Mouse (Mus musculus) lung, postnatal 0 days (tissue): Measurements from ENCODE around the gene Pde10a. TPM values are rescaled to one million over a fixed set of nuclear protein-coding genes. Genes with fewer than 3 reads are reported as not detected.

Experiments
- ATAC-seq: fragments of 200-750 bp; cut with Nextera tagmentation; 2 replicates; pipeline ENCODE4 v1.8.0; 2017; ENCODE audit warnings: moderate library complexity
- DNase-seq: peaks from one replicate; pipeline ENCODE4 v3.0.0-alpha.2; 2016; ENCODE audit warnings: low spot score
- H3K27ac ChIP-seq: fragments of 300-500 bp; sonication (generic); 2 replicates; pipeline ENCODE4 v1.5.1; 2014; ENCODE audit warnings: antibody characterized with exemption, mild to moderate bottlenecking, low read length, mixed read lengths
- H3K27me3 ChIP-seq: fragments of 300-500 bp; sonication (generic); replicated peaks from 2 replicates; pipeline ENCODE4 v1.6.1; 2014; ENCODE audit warnings: low read length, mixed read lengths; ENCODE audit not compliant: insufficient read depth
- H3K36me3 ChIP-seq: fragments of 300-500 bp; sonication (generic); 2 replicates; pipeline ENCODE4 v1.6.1; 2014; ENCODE audit warnings: low read length, mixed read lengths; ENCODE audit not compliant: insufficient read depth
- H3K4me1 ChIP-seq: fragments of 300-500 bp; sonication (generic); 2 replicates; pipeline ENCODE4 v1.6.1; 2014; ENCODE audit warnings: antibody characterized with exemption, low read depth, low read length, mixed read lengths; ENCODE audit not compliant: insufficient read depth
- H3K4me2 ChIP-seq: fragments of 300-500 bp; sonication (generic); replicated peaks from 2 replicates; pipeline ENCODE4 v1.6.1; 2014; ENCODE audit warnings: low read depth, mild to moderate bottlenecking, low read length, moderate library complexity, mixed read lengths
- H3K4me3 ChIP-seq: fragments of 300-500 bp; sonication (generic); 2 replicates; pipeline ENCODE4 v1.5.1; 2014; ENCODE audit warnings: low read depth, low read length
- H3K9ac ChIP-seq: fragments of 300-500 bp; sonication (generic); replicated peaks from 2 replicates; pipeline ENCODE4 v1.6.1; 2014; ENCODE audit warnings: low read depth, mild to moderate bottlenecking
- H3K9me3 ChIP-seq: fragments of 300-500 bp; sonication (generic); 2 replicates; pipeline ENCODE4 v1.6.1; 2016; ENCODE audit warnings: low read length, mixed read lengths
- CTCF ChIP-seq: IDR thresholded peaks from 2 replicates; pipeline ENCODE4 v1.5.1; 2016; ENCODE audit warnings: antibody characterized with exemption, mild to moderate bottlenecking
- EP300 ChIP-seq: IDR thresholded peaks from 2 replicates; pipeline ENCODE4 v1.6.1; 2016; ENCODE audit warnings: antibody characterized with exemption, mild to moderate bottlenecking, control low read depth
- WGBS: fragments of 180-500 bp; shearing (Covaris S2); extraction: QIAGEN DNeasy Blood & Tissue Kit; methylation state at CpG from one replicate; pipeline ENCODE4 v1.1.7; 2014; 5-methylcytosine and 5-hydroxymethylcytosine counted together
- polyA plus RNA-seq: library from polyadenylated mRNA; unstranded; fragments of >200 nt; fragmentation: Nextera tagmentation; extraction: Ambion mirVana; gene quantifications from 2 replicates; pipeline ENCODE4 v1.2.1, GENCODE M21; 2015

Gene Pde10a
- 0.86 and 0.89 TPM in 2 replicates for polyA plus RNA-seq

DNA sequence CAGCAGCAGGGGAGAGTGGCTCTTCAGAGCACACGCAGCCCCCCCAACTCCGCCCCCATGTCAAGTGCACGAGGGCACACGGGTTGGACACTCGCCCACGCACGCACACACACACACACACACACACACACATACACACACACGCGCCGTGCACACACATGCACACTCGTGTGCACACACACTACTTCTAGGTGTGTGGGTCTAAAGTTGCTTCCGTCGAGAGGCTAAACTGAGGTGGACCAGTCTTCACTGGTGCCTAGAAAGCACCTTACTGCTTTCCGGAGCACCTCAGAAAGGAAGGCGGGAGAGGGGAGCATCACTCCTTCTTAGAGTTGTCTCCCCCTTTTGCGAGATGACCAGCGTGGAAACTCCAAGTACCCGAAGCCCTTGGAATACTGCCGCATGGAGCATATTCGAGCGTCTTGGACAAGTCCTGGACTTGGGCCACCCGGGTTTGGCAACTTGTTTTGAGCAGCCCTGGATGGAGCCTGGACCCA, at the start of gene Pde10a:
TSS of gene Pde10a (plus strand) at position 148 of the 497 bp plus-strand sequence.
- H3K9ac ChIP-seq: 0 out of 2 replicates have a peak within 1 kb of the TSS, but pooled peaks have one; percentile 26
- 3% methylated on average over 21 of the region's 22 CpGs for WGBS
- ATAC-seq: peak; percentile 9; the same call in 1 of the 2 replicates
- H3K9me3 ChIP-seq: no peaks in the 10 kb centered on the region
- H3K27ac ChIP-seq: no peak within 1 kb of the TSS
- no peak for TF ChIP-seq EP300
- TF ChIP-seq CTCF: no peak
- H3K4me3 ChIP-seq: peak within 1 kb of the TSS; percentile 33
- peaks cover 24% of the 10 kb centered on the region for H3K27me3 ChIP-seq
- no peaks in the 10 kb centered on the region for H3K36me3 ChIP-seq
- H3K4me2 ChIP-seq: peak within 1 kb of the TSS; percentile 73
- no peak for DNase-seq
- H3K4me1 ChIP-seq: peaks cover 9% of the 10 kb centered on the region; the same call in 1 of the 2 replicates

DNA sequence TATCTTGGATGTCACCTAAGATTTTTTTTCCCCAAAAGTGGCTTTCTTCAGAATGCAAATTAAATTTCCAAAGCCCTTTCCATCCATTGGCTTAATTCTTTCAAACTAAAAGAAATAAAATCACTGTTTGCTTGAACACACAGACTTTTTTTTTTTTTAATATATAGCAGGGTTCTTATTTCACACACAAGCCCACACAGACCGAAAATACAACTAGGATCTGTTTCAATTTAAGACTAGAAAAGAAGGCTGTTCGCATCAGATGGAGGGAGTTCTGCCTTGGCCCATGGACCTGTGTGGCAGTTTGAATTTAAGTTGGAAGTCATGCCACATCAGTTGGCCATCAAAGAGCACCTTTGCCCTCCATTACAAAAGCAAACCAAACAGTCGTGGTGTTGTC, 46.6 kb upstream of the Pde10a start:
- no peak for ATAC-seq
- no peak for DNase-seq
- TF ChIP-seq EP300: no peak
- no peak for TF ChIP-seq CTCF
- 72% methylated on average over 3 of the region's 3 CpGs for WGBS
- no peak overlapping the region for H3K9ac ChIP-seq
- H3K9me3 ChIP-seq: no peaks in the 10 kb centered on the region
- no peak overlapping the region for H3K27ac ChIP-seq
- H3K27me3 ChIP-seq: no peaks in the 10 kb centered on the region
- no peaks in the 10 kb centered on the region for H3K4me1 ChIP-seq
- H3K36me3 ChIP-seq: no peaks in the 10 kb centered on the region
- no peak overlapping the region for H3K4me2 ChIP-seq
- no peak overlapping the region for H3K4me3 ChIP-seq

DNA sequence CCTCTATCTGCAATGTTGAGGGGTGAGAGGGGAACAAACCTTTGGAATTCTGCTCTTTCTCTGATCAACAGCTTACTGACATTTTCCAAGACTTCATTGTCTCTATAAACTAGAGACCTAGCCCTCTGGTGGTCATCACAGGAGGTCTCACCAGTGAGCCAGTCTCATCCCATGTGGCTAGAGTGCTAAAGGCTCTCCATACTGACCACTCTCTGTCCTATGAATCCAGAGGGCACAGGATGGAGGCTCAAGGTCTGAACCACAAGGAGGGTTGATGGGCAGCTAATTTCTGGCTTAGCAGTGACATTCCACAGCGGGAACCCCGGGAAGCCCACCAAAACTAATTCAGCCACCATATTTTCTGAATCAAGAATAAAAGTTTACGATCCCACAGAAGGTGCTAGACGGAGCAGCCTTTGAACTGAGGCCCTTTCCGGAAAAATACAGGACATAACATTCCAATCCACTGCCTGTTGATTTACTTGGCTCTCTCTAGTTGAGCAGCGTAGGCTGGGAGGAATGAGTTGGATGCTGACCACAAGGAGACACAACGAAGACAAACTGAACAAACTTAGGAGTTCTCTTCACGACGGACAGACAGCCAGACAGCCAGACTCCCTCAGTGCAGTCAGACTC, 45.6 kb upstream of the Pde10a start:
- ATAC-seq (no peak), DNase-seq (no peak)
- Histone ChIP-seq H3K27me3 (no peaks in the 10 kb centered on the region), H3K4me2 (no peak overlapping the region), H3K9ac (no peak overlapping the region), H3K4me3 (no peak overlapping the region), H3K4me1 (no peaks in the 10 kb centered on the region), H3K9me3 (no peaks in the 10 kb centered on the region), H3K36me3 (no peaks in the 10 kb centered on the region), H3K27ac (no peak overlapping the region)
- TF ChIP-seq CTCF (no peak), EP300 (no peak)
- WGBS: 77% methylated on average over 9 of the region's 9 CpGs

DNA sequence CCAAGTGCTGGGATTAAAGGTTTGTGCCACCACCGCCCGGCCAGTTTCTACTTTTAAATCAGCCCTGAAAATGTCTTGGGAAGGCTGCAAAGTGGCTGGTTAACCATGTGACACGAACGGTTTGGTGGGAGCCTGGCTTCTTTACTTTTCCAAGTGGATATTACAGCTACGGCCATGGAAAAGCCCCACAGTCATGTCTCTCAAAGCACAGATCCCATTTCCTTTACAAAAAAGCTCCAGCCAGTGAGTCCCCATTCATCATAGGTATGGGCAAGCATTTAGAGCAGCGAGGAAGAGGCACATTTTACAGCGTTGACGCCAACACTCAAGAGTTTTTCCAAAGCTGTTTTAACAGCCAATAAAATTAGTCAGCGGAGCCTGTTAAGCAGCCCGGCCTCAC, 43.4 kb upstream of the Pde10a start:
- Histone ChIP-seq H3K4me1 (no peaks in the 10 kb centered on the region), H3K27ac (no peak overlapping the region), H3K27me3 (no peaks in the 10 kb centered on the region), H3K4me3 (no peak overlapping the region), H3K4me2 (no peak overlapping the region), H3K9me3 (no peaks in the 10 kb centered on the region), H3K9ac (no peak overlapping the region), H3K36me3 (no peaks in the 10 kb centered on the region)
- whole genome bisulfite sequencing: 60% methylated on average over 10 of the region's 10 CpGs
- no peak for TF ChIP-seq CTCF
- no peak for TF ChIP-seq EP300
- no peak for DNase-seq
- ATAC-seq: no peak

DNA sequence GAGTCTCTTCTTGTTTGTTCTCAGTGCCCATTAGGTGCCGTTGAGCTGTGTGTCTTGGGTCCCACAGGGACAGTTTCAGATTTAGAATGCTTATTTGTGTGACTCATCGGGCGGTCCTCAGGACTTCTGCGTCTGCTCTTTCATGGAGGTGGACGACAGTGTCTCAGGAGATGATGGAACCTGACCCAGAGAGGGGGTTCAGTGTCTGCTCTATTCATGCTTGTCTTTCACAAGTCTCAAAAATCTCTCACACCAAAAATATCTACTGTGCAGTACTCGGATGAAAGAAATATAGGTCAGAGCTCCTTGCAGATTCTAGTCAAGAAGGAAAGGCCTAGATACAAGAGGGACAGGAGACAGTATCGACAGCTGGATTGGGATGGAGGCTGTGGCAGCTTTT, 42.3 kb upstream of the Pde10a start:
- Histone ChIP-seq H3K27ac (no peak overlapping the region), H3K9me3 (no peaks in the 10 kb centered on the region), H3K4me2 (no peak overlapping the region), H3K36me3 (no peaks in the 10 kb centered on the region), H3K27me3 (no peaks in the 10 kb centered on the region), H3K4me3 (no peak overlapping the region), H3K9ac (no peak overlapping the region), H3K4me1 (no peaks in the 10 kb centered on the region)
- no peak for DNase-seq
- WGBS: 80% methylated on average over 7 of the region's 7 CpGs
- no peak for TF ChIP-seq CTCF
- TF ChIP-seq EP300: no peak
- ATAC-seq: no peak

DNA sequence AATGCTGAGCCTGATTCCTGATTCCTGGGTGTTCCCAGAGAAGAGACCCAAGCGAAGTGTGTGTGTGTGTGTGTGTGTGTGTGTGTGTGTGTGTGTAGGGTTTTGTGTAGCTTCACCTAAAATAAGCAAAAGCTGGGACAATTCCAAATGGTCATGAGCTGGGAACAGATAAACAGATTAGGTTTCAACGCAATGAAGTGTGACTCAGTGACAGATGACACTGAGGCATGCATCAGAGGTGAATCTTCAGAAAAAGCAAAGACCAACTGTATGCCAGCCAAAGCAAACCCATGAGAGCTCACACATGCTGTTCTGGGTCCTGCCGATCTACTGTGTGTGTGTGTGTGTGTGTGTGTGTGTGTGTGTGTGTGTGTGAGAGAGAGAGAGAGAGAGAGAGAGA, 40.9 kb upstream of the Pde10a start:
- Histone ChIP-seq H3K4me1 (no peaks in the 10 kb centered on the region), H3K4me3 (no peak overlapping the region), H3K27ac (no peak overlapping the region), H3K36me3 (no peaks in the 10 kb centered on the region), H3K4me2 (no peak overlapping the region), H3K9ac (no peak overlapping the region), H3K27me3 (no peaks in the 10 kb centered on the region), H3K9me3 (no peaks in the 10 kb centered on the region)
- WGBS: 20% methylated on average over 3 of the region's 3 CpGs
- TF ChIP-seq CTCF (no peak), EP300 (no peak)
- ATAC-seq: no peak
- DNase-seq: no peak

DNA sequence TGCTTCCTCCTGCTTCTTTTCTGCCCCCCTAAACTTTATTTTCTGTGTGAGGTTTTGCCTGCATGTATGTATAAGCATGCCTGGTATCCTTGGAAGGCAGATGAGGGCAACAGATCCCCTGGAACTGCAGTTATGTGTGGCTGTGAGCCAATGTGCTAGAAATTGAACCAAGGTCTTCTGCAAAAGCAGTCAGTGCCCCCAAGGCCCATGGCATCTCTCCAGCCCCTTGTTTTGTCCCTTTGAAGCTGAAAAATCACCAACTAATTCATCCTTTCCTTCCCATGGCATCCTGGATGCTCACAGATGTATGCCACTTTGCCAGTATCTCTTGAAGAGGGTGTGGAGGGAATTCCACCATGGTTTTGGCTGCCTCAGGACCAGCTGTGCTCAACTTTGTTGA, 40.0 kb upstream of the Pde10a start:
- Histone ChIP-seq H3K27me3 (no peaks in the 10 kb centered on the region), H3K27ac (no peak overlapping the region), H3K9me3 (no peaks in the 10 kb centered on the region), H3K9ac (no peak overlapping the region), H3K4me3 (no peak overlapping the region), H3K36me3 (no peaks in the 10 kb centered on the region), H3K4me2 (no peak overlapping the region), H3K4me1 (no peaks in the 10 kb centered on the region)
- no peak for DNase-seq
- ATAC-seq: no peak
- TF ChIP-seq CTCF (no peak), EP300 (no peak)
